Mouse (Mus musculus) embryonic fibroblast, embryonic 13.5 days (primary cell): ENCODE measurements around the gene 4933430I17Rik.

ENCODE experiments used
- CTCF ChIP-seq: IDR thresholded peaks from 2 replicates; pipeline ENCODE4 v1.5.1; 2011; ENCODE audit warnings: mild to moderate bottlenecking, control low read depth, low read length, moderate library complexity, borderline replicate concordance; ENCODE audit not compliant: insufficient read depth
- POLR2A ChIP-seq: IDR thresholded peaks from 2 replicates; pipeline ENCODE4 v1.6.1; 2011; ENCODE audit warnings: low read depth, mild to moderate bottlenecking, control low read depth, low read length, moderate library complexity

DNA sequence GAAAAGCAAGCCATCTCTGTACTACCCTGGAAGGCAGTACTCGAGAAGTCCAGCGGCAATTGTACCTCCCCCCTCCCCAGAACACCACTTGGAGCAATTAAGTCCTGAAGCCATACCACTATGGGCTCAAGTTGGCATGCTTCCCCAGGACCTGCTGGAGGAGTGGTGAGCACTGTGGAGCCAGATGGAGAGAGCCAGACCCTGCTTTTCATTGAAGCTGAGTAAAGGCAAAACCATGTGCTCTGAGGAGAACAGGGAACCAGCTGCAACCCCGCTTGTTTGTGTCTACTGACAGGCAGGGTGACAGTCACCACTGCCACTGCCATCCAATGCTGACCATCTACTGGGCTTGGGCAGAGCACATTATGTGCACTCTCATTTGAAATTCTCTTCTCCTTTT, 16.6 kb downstream of the 4933430I17Rik start:
- TF ChIP-seq CTCF: no peak
- no peak for TF ChIP-seq POLR2A
